Mouse (Mus musculus) frontal cortex, postnatal 36 days (tissue): Measurements from ENCODE around the gene Arf6.
"Not testable (repeated sequence)": the region's sequence is repeated elsewhere in the genome, so short reads cannot be mapped to it uniquely, and the experiment has no call there.

ENCODE experiments used
- DNase-seq, 2 experiments: peaks; one replicate each; pipeline ENCODE4 v3.0.0; 2022; ENCODE audit warnings: low spot score in 2 of 2

The Arf6 gene

DNA sequence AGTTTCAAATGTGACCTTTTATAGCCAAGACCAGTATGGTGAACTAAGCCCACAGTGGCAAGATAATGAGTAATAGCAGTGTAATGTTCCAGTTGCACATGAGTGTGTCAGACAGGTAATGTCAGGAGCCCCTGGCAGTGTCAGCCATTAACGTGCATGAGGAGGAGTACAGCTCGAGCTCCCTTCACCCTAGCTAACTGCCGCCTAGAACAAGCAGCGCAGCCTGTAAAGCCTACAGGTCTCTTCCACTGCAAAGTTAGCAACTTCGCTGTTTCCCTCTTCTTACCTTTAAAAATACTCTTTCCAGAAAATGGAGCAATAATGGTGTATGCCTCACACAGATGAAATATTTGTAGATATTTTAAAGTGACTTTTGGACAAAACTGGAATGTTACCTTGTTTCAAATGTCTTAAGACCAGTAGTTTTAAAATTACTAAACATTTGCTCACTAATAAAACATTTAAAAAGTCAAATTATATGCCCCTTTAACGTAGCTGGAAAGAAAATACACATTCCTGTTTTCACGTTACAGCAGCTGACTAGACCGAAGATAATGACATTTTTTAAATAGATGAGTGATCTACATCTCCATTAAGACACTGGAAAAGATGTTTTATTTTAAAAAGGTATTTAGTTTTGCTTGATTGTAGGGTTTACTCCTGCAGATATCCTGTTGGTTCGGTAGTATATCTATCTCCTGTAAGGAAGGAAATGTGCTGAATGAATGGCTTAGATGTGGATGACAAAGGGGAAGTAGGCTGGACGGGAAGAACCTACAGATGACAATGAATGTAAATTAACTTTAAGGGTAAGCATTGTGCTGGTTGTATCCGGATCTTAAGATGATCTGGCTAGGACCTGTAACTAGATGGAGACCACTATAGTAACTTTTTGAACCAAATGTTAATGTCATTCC, 2.2 kb downstream of the Arf6 start:
- no peak for DNase-seq

DNA sequence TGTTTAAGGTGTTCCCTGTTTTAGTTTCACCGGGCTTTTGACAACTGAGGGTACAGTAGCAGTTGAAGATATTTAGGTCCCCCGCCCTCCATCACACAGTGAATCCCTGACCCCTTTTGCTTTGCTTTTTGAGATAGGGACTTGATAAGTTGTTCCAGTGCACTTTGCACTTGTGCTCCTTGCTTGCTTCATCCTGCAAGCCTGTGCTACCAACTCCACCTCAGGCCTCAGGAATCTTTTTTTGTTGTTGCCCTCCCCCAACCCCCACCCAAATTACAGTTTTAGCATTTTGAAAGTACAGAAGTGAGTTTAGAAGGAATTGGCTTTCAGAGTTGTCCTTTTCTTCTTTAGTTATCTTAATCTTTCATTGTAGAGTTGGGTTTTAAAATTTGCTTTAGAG, 4.2 kb downstream of the Arf6 start:
- no peak for DNase-seq

DNA sequence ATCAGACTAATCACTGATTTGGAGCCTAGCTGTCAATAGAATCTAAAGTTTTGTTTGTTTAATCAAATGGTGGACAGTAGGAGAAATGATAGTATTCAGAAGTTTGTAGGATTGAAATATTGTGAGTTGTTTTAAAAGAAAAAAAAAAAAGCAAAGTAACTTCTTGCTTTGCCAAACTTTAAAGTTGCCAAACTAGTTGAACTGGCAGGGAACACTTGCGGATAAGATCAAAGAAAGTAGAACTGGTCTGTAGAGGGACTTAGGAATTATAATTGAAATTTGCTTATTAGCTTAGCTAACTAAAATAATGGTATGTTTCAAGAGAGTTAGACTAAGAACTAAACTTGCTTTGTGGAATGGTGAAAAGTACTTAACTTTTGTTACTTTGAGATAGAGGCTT, 5.2 kb downstream of the Arf6 start:
- DNase-seq = no peak

DNA sequence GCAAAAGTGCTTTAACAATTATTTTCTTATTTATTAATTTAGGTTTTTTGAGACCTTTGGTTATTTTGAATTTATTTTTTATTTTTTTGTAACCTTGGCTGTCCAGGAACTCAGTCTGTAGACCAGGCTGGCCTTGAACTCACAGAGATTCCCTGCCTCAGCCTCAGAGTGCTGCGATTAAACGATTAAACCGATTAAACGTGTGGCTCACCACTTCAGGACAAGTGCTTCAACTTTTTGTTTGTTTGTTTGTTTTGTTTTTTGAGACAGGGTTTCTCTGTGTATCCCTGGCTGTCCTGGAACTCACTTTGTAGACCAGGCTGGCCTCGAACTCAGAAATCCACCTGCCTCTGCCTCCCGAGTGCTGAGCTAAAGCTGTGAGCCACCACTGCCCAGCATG, 5.7 kb downstream of the Arf6 start:
- DNase-seq = not testable (repeated sequence)

GRCm38 (mm10) chr12:69378558-69379454, 6.9 kb downstream of the Arf6 start:
- no peak for DNase-seq

- no peak for DNase-seq
Observed at GRCm38 (mm10) chr12:69382880-69383279, 10.9 kb downstream of the Arf6 start.

DNA sequence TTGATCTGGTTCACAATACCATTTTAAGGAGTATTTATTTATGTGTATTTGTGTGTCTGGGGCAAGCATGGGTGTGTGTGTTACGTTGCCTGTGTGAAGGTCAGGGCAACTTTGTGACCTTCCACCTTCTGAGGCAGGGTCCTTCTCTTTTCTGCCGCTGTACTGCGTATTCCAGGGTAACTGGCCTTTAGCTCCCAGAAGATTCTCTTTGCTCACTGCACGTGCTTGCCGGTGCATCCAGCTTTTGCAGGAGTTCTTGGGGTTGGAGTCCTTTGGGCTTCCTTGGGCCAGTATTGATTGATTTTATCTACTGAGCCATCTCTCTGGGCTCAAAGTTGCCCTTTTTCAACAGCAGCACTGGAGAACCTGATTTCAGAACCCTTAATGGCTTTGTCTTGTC, 12.7 kb downstream of the Arf6 start:
- DNase-seq = no peak

GRCm38 (mm10) chr12:69385542-69386280, 13.8 kb downstream of the Arf6 start:
- no peak for DNase-seq

- DNase-seq = not testable (repeated sequence)
Observed at GRCm38 (mm10) chr12:69386281-69386732, 14.4 kb downstream of the Arf6 start.

DNA sequence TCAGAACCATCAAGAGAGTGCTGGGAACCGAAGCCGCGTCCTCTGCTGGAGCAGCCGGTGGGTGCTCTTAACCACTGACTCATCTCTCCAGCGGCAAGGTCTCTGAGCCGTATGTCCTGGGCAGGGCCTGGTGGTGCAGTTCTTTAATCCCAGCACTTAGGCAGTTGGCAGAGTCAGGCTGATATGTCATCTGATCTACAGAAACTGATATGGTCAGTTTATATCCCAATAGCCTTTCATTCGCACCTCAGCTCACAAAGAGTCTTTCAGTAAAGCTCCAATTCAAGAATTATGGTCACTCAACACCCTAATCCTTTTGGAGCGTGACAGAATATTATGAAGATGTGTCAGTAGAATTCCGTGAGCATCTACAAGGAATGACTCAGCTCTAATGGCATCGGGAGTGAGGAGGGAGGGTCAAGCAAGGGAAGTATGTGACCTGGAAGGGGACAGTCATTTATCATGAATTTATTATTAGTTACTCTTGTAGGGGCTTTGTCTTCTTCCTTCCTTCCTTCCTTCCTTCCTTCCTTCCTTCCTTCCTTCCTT, 16.4 kb downstream of the Arf6 start:
- no peak for DNase-seq

DNA sequence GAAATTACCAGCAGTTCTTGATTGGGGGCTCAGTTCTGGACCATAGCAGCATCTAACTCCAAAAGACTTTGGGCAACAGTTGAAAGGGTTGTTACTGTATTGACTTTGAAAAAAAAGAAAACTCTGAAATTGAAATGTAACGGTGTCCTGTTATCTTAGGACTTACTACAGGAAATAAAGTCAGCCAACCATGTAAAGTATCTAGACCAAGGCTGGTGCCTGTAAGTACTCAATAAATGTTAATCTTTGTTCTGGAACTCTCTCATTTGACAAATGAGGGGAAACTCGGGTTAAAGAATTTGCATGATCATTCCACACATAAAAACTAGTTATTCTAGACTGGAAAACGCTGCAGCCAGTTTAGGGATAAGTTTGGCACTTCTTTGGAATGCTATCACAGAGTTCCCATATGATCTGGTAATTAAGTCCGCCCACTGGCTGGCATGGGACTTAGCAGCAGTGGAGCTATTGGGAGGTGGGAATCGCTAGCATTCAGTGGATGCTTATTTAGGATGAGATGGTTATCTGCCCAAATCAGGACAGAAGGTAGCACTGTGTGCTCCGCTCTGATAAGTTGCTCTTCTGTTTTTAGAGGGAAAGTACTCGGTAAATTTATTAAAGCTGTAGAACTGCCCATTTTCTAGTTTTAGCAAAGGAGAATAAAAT, 17.5 kb downstream of the Arf6 start:
- peak in 1 of 2 experiments; percentile 31 for DNase-seq

GRCm38 (mm10) chr12:69390000-69390698, 18.2 kb downstream of the Arf6 start:
- DNase-seq = no peak

DNA sequence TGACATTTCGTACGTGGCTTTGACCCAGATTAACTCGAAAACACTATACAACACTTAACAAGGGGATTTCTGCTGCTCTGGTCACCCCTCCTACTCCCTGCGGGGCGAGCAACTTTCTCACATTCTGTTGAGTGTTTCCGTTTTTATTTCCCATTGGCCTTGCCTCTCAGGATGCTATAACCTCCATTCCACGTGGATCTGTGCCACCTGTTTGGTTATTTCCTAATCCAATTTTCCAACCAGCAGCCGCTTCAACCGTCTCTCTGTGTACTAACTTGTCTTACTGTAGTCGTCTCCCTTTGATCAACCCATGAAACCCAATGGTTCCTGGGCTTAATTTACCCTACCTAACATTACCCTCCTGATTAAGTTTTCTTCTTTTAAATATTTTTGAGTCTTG, 21.1 kb downstream of the Arf6 start:
- DNase-seq = no peak

GRCm38 (mm10) chr12:69394456-69394855, 22.5 kb downstream of the Arf6 start:
- no peak for DNase-seq

DNA sequence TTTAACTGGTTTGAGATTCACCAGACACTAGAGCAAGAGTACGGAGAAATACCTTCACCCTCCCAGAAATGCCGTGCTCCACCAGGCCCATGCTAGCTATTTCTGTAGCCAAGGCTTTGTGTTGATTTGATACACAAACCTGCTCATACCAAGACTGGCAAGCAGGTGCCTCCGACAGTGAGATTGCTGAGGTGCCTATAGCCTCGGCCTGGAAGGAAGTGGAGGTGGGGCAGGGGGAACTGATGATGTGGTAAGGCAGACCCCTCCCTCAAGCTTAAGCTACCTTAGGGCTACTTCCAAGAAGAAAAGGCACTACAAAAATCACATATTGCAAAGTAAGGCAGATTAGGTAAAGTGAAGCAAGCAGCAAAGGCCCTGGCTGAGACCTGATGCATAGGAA, 28.4 kb downstream of the Arf6 start:
- no peak for DNase-seq

DNA sequence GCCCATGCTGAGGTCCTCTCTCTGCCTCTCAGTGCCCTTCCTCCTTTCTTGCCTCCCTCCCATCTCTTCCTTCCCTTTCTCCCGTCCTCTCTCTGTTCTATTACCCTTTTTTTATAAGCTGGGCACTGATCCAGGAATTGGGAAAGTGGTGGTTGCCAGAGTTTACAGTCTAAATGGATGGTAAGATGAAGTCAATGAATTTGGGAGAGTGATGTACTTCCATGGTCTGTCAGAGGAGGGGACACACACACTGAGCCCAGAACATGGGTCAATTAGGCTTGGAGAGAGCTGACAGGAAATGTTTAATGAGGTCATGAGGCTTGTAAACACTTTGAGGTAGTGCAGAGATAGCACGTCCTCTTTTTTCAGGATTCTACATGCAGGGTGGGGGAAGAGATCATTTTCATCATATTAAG, 28.9 kb downstream of the Arf6 start:
- no peak for DNase-seq

DNA sequence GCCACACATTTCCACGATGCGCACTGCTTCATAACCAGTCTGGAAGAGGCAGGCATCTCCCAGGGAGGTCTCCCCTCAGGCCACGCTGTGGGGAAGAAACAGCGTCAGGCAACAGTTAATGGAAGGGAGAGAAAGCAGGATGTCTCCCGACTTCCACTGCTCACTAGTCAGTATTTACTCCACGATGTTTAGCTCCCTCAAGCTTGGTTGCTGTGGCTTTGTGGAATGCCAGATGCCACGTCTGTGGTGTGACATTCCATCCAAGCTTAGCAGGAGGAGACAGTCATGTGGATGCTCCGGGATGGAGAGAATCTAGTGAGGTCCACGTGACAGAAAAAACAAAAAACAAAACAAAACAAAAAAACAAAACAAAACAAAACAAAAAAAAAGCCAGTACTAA, 30.1 kb downstream of the Arf6 start:
- no peak for DNase-seq

DNA sequence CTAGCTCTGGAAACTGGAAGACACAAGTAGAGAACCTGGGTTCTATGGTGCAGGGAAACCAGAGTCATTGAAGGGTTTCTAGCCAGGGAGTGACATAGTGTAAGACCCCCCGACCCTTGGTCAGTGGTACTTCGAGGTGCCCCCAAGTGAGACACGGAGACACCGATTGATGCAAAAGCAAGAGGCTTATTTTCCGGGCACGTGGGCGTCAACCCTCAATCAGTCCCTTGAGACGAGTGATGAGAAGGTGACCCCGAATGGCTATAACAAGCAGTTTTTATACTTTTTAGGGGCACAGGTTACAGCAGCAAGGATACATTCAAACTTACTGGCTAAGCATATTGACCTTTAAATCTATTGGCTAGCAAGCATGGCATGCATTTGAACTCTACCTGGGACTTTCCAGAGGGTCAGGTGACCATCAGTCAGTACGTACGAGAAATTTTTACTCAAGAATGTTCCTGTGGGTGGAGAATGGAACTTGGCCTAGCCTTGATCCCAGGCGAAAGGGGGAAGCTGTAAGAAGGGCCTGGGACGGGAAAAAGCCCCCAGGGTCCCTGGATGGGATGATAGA, 30.7 kb downstream of the Arf6 start:
- DNase-seq = no peak

DNA sequence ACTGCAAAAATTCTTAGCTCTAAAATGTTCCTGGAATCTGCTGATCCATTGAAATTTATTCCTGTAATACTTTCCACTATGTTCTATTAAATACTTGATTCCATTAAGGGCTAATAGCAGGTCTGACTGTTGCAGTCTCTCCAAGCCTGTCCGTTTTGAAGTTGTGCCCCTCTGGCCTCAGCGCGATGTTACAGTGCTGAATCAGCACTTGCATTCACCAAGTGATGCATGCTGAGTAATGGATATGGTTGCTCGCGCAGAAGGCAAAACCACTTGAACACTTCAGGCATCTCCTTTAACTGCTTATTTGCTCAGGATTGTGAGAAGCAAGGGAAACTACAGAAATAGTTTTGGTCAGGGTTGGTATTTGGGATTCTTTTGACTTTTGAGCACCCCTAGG, 38.8 kb downstream of the Arf6 start:
- DNase-seq = no peak

DNA sequence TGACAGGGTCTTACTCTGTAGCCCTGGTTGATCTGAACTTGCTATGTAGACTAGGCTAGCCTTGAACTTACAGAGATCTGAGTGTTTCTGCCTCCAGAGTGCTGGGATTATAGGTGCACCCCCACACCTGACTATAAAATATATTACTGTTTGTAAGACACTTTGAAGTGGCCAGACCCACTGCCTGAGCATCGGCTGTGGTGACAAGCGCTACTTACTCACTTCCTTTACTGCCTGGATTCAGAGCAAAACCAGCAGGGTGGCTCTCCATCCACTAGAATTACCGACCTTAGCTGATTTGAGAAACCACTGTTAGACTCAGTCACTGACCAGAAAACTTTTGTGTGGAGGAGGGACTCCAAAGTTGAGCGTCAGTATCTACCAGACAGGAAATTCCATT, 40.0 kb downstream of the Arf6 start:
- DNase-seq = no peak
